Mouse (Mus musculus): Measurements from ENCODE around the gene Ralgps2.

Ralgps2 gene

DNA sequence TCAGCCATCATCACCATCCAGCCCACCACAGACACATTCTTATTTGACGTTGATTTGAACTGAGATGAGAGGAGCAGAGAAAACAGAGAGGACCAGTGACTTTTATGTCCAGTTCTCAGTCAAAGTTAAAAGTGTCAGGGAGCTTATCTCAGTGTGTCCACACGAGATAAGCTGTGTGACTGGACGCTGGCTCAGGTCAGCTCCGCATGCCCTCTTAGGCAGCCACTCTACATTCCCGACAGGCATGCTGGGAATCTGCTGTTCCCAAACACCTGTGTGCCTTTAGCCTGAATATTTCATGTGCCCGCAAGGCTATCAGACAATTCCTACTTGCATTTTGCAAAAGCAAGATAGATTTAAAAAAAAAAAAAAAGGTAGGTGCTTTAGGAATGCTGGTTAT lies 125.9 kb downstream of the Ralgps2 start:
- DNase-seq (ENCODE audit: low read depth) = no peak

DNA sequence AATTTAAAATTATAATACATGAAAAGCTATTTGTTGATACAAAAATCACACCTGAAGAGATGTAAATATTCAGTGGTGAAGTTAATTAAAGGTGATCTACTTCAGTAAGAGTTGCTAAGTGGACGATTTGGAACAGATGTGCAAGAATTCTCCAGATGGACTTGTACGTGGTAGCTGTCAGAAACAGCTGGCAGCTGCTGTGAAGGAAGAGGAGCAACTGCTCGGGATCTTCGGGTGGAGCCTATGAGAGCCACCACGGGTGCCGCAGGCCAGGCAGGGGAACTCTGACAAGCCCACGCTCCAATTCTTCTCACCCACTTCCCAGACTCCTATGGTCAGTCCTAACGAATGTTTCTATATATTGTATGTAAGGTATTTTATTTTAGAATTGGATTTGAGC lies 126.7 kb downstream of the Ralgps2 start:
- DNase-seq (ENCODE audit: low read depth) = no peak

DNA sequence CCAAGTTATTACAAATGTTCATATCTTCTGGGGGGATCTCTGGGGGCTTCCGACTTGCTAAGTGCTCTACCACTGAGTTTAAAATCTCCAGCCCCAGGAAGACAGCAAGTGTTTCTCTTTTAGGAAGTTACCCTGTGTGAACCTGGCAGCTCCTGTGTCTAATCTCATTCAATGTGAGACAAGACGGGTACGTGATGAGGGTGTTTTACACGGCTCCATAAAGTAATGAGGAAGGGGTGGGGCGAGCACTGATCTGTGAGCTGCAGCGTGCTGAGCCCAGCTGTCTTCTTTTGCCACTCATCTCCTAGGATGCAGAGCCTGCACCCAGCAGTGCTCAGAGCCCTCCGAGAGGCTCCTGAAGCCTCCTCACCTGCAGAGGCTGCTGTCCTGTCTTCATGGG lies 127.5 kb downstream of the Ralgps2 start:
- DNase-seq (ENCODE audit: low read depth) = no peak

DNA sequence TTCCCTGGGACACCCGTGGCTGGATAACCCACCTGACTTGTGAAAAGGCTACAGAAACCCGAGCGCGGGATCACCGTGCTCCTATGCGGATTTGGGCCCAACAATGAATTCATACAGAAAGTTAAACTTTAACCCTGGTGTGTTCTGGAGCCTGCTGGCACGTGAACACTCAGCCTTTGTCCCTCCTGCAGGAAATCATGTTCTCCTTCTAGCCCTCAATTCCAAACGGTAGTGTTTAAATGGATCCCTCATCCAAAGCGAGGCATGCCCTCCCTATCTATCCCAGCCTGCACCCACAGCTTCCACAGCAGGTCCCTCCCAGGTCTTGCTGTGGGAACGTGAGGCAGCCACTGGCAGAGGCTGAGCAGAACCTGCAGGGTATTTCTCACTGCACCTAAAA lies 131.1 kb downstream of the Ralgps2 start:
- no peak for DNase-seq (ENCODE audit: low read depth)

DNA sequence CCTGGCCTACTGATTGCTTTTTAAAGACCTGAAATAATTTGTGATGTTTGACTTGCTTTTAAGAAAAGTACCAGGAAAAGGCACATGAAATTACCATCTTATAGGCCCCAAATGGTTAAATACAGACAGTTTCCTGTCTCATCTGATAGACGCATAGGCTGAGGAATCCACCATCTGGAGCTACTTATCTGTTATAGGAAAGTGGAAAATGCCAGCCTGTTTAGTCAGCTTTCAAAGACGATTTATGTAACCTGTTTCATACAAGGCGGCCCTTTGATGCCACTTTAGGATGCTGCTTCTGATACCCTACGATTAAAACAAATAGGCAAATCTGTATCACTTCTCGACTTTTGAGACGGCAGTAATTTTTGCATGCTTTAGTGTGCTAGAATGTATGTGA lies 138.2 kb downstream of the Ralgps2 start:
- no peak for DNase-seq (ENCODE audit: low read depth)

DNA sequence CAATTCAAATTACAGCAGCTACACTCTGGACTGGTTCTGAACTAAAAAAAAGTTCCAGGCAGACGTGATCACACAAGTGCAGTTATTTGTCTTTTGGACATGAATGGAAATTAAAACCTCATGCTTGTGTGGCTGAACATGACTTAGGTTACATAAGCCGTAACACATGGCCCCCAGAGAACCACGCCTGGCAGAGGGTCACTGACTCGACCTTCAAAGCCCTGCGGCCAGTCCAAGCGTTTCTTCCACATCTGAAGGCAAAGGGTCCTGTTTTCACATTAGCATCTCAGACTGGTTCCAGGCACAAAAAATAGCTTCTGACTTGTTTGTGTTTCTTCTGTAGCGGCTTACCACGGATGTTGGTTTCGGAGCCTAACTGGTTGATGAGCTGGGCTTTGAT lies 143.2 kb downstream of the Ralgps2 start:
- no peak for DNase-seq (ENCODE audit: low read depth)

DNA sequence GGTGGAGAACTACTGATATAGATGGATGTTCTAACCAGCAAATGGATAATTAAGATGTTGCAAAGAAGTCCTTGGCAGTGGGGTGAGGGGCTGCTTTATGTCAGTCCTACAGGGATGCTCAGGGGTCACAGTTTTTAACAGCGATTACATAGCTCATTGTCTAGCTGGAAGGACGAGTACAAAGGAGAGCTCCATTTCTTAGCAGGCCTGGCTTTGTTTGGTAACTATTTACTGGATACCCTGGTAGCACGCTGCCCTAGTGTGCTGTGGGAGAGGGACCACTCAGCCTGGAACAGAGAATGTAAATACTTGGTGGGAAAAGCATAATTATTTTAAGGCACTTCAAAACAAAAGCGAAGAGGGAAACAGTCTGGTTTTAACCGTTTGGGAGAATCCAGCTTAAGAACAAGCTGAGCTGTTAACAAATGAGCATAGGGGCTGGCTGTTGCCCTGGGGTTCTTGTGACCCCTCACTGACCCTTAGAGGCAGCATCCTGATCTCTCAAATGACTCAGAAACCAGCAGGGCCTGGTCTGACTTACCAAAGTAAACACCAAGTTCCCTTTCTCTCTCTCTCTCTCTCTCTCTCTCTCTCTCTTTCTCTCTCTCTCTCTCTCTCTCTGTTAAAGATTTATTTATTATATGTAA lies 149.5 kb downstream of the Ralgps2 start:
- no peak for DNase-seq (ENCODE audit: low read depth)

DNA sequence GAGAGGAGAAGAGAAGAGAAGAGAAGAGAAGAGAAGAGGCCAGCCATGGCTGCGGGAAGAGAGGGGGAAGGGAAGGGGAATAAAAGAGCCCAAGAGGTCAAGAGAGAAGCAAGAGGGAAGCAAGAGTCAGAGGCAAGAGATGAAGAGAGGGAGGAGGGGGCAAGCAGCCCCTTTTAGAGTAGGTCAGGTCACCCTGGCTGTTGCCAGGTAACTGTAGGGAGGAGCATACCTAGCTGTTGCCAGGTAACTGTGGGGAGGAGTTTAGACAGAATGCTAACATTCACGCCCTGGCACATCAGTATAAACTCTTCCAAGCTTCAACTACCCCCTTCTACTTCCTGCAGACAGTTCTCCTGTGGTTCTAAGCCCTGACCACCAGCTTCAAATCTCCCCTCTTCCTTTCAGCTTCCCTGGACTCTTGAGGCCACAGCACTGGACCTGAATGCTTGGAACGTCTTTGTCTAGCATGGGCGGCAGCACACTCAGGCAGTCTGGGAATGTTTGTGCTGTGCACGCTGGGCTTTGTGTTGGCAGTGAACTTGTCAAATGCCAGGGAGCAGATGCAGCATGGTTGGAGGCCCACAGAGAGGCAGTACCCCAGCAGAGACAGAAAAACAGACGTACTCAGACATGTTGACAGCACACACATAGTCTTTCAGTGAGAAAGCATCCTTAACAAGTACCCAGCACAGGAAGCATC lies 152.1 kb downstream of the Ralgps2 start:
- peak; percentile 33 for DNase-seq (ENCODE audit: low read depth)

DNA sequence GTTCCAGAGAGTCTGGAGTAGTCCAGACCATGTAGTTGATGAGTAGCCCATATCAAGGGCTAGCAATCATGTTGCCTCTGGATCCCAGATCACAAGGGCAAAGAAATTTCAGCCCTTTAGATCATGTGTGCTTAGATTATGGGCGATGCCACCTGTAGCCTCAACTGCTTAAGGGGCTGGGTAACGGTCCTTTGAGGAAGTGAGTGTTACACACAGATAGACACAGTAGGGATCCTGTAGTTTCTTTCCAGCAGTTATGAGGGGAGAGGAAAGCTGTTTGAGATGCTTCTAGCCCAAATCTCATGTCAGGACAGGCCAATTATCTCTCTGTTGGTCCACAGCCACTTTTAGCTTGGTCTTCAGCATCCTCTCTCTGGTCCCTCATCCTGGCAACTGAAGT lies 153.4 kb downstream of the Ralgps2 start:
- DNase-seq (ENCODE audit: low read depth) = no peak

DNA sequence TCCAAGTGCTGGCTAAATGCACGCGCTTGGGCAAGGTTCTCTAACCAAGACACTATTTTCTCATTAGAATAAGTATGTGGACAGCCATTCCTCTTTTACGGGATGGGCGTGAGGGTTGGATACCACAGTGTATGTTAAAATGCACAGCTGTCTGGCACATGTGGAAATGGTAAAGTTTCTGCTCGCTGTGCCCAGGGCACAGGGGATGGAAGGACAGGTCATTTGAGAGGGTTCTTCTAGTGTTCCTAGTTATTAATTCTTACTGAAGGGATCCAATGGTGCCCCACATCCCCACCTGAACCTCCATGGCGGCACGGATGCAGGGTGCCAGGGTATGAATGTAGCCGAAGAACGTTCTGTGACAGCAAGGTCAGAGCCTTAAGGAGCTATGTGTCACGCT lies 154.5 kb downstream of the Ralgps2 start:
- DNase-seq (ENCODE audit: low read depth) = no peak

DNA sequence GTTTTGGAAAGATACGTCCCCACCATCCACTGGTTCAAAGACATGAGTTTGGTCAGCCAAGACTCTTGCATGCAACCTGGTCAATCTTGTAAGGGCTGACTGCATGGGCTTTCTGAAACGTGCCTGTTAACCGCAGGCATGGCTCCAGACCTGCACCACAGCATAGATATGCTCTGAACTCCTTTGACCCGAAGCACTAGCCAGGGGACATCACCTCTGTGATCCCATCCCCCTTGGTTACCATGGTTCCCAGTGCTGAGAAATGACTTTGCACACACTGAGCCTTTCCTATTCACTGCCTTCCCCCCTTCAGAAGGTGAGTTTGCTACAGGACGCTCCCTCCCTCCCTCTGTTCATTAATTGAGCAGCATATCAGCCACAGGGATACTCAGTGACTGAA lies 155.3 kb downstream of the Ralgps2 start:
- no peak for DNase-seq (ENCODE audit: low read depth)

DNA sequence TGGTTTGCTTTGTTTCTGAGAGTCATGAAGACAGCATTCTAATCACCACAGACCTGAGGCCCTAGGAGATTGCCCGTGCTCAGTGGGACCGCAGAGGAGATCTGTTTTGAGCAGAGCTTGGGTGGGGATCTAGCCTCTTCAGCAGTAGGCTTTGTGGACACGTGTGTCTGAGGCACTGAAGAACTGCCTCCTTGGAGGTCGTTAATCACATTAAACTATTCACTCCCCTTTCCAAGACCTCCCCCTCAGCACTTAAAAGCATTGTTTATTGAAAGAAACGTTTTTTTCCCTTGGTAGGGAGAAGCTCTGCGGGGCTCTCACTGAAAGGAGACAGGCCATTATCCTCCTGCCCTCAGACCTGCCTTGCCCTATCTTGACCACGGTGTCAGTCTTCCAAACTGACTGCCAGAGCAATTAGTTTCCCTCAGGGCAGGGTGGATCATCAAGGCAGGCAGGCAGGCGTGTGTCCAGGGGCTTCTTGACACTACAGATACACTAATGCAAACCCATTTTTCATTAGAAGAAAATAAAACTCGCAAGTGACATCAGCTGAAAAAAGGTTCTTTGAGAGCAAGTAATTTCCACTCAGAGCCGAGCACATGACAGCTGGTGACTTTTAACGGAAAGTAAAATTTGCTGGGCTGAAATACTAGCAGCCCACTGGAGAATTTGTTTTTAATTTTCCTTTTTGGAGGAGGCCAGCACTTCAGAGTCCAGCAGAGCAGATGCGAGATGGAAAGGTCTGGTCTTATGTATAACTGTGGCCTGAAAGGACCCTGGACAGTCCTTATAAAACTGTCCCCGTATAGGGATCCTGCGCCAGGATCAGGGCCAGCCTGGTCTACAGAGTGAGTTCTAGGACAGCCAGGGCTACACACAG lies 157.2 kb downstream of the Ralgps2 start:
- no peak for DNase-seq (ENCODE audit: low read depth)

DNA sequence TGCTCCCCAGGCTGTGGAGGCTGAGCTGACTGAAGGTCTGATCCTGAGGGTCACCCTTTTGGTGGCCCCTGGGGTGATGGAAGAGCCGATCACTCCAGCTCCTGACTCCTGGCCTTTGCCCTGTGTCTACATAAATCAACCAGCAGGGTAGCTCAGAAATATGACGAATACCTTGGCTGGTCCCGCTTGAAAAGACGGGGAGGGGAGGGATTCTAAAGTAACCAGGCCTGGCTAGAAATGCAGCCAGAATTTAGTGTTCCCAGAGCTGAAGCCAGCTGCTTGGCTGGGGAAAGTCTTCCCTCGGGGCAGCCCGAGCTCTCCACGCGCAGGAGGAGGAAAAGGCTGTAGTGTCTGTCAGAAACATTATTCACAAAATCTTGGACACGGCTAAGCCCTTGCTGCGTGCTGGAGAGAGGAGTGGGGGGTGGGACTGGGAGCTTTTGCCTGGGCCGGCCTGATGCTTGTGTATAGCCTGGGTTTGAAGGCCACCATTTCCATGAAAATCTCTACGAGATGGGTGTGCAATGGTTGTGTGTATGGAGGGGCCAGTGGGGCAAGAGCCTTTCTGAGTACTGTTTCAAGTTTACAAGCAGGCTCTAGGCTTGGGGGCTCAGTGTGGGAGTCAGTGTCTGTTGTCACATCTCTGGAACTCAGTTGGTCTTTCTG lies 158.2 kb downstream of the Ralgps2 start:
- peak; percentile 88 for DNase-seq (ENCODE audit: low read depth)

DNA sequence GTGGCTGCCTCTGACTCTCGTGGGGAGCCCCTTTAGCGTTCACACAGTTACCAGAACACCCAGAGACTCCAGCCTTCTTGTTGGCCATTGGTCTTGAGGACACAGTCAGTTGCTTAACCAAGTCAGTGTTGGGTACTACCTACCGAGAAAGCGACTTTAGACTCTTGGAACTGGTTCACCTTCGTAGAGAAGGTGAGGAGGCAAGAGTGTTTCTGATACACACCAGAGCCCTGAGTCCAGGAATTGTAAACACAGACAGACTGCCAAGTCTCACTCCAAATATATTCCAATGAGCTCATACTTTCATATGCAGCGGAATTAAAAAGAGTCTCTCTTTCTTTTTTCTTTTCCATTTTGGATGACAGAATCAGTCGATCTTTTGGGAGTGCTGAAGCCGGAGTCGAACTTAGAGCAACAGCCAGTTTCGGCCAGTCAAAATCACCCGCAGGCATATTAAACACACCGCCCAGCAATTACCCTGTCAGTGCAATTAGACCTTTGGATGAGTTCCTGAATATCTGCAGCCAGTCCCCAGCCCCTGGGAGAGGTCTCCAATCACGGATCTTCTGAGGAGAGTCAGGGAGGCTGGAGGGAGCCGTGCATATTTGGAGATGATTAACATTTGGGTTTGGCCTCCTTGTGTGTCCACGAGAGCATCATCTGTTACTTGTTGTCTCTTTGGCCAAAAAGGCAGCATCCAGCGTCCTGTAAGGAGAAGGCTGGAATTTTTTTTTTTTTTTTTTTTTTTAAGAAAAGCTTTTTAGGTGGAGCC lies 159.0 kb downstream of the Ralgps2 start:
- DNase-seq (ENCODE audit: low read depth) = peak; percentile 40

DNA sequence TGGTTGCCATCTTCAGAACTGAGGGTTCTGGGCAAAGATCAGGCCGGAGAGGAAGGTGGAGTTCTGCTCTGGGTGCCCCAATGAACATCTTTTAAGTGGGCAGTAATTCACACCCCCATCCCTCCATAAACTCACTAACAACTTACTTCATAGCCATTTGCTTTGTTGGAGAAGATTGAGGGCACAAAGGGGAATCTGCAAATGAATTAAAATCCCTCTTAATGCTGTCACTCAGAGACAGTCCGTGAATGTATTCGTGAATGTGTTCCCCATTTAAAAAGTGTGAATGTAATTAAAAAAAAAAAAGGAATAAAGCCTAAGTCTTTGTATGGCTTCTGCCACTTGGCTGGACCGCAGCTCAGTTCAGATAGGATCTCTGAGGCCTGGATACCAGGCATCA lies 159.8 kb downstream of the Ralgps2 start:
- DNase-seq (ENCODE audit: low read depth) = no peak

DNA sequence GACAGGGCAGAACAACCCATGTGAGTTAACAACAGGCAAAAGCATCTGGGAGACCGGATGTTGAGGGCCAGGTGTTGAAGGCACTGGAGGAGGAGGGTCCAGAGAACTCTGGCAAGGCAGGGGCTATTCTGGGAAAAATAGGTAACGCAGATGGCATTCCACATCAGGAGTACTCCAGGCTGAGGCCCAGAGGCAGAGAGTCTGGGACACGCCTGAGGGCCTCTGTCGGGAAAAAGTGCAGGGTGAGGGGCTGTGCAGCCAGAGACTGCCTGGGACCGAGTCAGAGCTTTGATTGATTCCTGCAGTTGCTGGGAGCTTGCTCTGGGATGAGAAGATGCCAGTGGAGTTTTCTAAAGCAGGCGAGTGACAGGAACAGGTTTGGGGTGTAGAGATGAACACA lies 160.4 kb downstream of the Ralgps2 start:
- no peak for DNase-seq (ENCODE audit: low read depth)

DNA sequence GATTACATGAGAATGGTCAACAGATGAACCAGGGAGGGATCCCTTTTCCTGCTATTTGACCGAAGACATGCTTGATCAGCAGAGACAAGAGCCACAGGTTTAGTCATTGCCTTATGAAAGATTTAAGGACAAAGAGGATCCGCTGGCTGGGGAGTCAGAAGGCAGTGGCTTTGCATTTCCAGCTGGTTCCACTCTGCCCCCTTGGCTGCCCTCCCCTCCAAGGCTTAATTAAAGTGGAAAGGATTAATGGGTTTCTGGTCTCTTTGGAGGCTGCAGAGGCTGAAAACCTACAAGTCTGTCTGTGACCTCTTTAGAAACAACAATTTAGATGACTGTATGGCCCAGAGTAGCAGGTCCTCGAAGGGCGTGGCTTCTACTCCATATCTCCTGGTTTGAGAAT lies 161.5 kb downstream of the Ralgps2 start:
- no peak for DNase-seq (ENCODE audit: low read depth)

DNA sequence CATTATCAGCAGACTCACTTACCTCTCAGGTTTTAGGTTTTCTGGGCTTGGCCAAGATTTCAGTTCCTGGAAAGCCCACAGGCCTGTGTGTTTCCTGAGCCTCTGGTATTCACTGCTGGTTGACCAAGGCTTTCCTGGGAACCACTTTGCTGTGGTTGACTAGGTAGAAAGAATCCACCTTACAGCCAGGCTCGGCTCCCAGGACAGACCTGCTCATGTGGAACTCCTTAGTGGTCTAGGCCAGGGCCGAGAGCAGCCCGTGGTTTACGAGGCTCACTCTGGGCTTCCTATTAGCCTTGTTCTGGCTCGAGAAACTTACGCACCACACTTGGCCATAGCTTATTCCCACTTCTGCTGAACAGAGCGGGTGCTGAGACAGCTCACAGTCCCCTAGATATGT lies 163.4 kb downstream of the Ralgps2 start:
- no peak for DNase-seq (ENCODE audit: low read depth)

DNA sequence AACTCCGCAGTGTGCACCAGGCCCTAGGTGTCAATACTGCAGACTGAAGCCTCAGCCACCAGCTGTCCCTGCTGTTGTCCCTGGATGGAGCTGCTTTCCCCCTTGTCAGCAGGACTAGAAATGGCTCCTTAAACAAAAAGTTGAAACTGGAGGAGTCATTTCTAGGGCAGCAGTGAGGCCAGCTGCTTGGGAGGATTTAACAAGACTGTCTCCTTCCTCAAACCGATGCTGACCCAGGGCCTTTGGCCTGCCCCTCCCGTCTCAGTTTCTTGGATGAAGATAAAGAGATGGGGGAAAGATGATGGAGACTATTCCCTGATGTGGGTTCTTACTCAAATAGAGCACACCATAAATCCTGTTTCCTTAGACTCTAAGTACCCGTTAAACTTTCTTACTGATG lies 164.2 kb downstream of the Ralgps2 start:
- no peak for DNase-seq (ENCODE audit: low read depth)

DNA sequence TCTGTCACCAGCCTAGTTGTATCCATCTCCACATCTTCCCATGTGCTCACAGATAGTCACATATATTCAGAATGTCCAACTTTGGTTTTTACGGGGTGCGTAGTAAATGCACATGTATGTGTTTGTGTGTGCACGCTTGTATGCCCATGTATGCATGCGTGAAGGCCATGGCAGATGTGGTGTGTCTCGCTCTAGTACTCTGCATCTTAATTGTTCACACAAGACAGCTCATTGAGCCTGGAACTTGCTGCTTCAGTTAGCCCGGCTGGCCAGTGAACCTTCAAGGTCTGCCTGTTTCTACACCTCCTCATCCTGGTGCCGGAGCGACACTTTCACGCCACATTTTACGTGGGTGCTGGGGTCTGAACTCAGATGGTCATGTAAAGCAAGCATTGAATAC lies 168.6 kb downstream of the Ralgps2 start:
- no peak for DNase-seq (ENCODE audit: low read depth)

DNA sequence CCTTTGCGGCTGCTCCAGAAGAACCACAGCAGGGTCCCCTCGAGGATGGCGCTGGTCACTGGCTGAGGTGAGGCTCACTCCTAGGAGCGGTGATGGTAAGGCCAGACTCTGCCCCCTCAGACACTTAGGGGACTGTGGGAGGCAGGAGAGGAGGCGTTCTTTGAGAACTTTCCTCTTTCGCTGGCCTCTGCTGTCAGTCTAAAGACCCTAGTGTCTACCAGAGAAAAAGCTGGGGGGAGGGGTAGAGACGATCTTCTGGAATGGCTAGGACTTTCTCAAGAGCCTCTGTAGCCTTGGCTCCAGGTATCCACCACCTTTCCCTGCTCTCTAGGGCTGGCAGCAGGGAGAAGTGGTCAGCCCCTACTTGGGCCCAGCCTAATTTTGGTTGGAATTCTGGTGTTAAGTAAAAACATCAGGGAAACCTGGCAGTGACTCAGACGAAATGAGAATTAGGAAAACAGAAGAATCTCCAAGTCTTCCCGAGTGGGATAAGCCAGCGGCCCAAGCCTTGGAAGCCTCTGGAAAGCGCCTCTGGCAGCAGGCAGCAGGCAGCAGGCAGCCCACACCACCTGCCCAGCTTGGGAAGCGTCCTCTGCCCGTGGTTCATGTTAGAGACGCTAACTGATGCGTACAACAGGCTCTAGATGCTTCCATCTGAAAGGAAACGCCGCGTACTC lies 169.7 kb downstream of the Ralgps2 start:
- DNase-seq (ENCODE audit: low read depth) = no peak

Data from fibroblast of lung, adult 2 months (primary cell).